Mouse (Mus musculus): ENCODE measurements at regions not wholly inside any gene's neighbourhood (a gene's known extent, or its start where the extent isn't known, plus 50 kb on each side); places are given as distances from the start of the nearest gene placed in this dataset.

GRCm38 (mm10) chr16:95838886-95839430 is 137.1 kb downstream of the Ets2 start:
- no peak for DNase-seq

- no peak for DNase-seq
Observed at GRCm38 (mm10) chr16:95838478-95838846, 136.6 kb downstream of the Ets2 start.

- no peak for DNase-seq
Observed at GRCm38 (mm10) chr16:95837723-95838477, 136.0 kb downstream of the Ets2 start.

- no peak for DNase-seq
Observed at GRCm38 (mm10) chr16:95835941-95836340, 134.1 kb downstream of the Ets2 start.

- no peak for DNase-seq
Observed at GRCm38 (mm10) chr16:95834556-95835288, 132.8 kb downstream of the Ets2 start.

- no peak for DNase-seq
Observed at GRCm38 (mm10) chr16:95833455-95833854, 131.6 kb downstream of the Ets2 start.

GRCm38 (mm10) chr16:95832346-95832739 is 130.5 kb downstream of the Ets2 start:
- DNase-seq: no peak

- DNase-seq: no peak
Observed at GRCm38 (mm10) chr16:95831566-95832345, 129.9 kb downstream of the Ets2 start.

GRCm38 (mm10) chr16:95827402-95827737 is 125.5 kb downstream of the Ets2 start:
- no peak for DNase-seq

GRCm38 (mm10) chr16:95826681-95827401 is 125.0 kb downstream of the Ets2 start:
- no peak for DNase-seq

GRCm38 (mm10) chr16:95825723-95826122 is 123.8 kb downstream of the Ets2 start:
- DNase-seq: no peak

- DNase-seq: no peak
Observed at GRCm38 (mm10) chr16:95824720-95825534, 123.1 kb downstream of the Ets2 start.

GRCm38 (mm10) chr16:95823803-95824202 is 121.9 kb downstream of the Ets2 start:
- DNase-seq: no peak

- no peak for DNase-seq
Observed at GRCm38 (mm10) chr16:95821080-95821479, 119.2 kb downstream of the Ets2 start.

- DNase-seq: no peak
Observed at GRCm38 (mm10) chr16:95820606-95821005, 118.7 kb downstream of the Ets2 start.

- DNase-seq: no peak
Observed at GRCm38 (mm10) chr16:95820013-95820412, 118.1 kb downstream of the Ets2 start.

- no peak for DNase-seq
Observed at GRCm38 (mm10) chr16:95815966-95816365, 114.1 kb downstream of the Ets2 start.

GRCm38 (mm10) chr16:95815206-95815731 is 113.4 kb downstream of the Ets2 start:
- no peak for DNase-seq

GRCm38 (mm10) chr16:95814513-95815118 is 112.7 kb downstream of the Ets2 start:
- DNase-seq: no peak

- DNase-seq: no peak
Observed at GRCm38 (mm10) chr16:95811092-95811491, 109.2 kb downstream of the Ets2 start.

Data from right cerebral cortex, postnatal 4 days (tissue).